Mouse (Mus musculus) liver, postnatal 0 days (tissue): ENCODE results near the gene Selenow.

Experiments used
- CTCF ChIP-seq: sonication (generic); IDR thresholded peaks from 2 replicates; pipeline ENCODE4 v1.5.1; 2016; ENCODE audit warnings: antibody characterized with exemption, low read depth
- EP300 ChIP-seq: IDR thresholded peaks from 2 replicates; pipeline ENCODE4 v1.6.1; 2016; ENCODE audit warnings: antibody characterized with exemption, low read depth, mild to moderate bottlenecking

DNA sequence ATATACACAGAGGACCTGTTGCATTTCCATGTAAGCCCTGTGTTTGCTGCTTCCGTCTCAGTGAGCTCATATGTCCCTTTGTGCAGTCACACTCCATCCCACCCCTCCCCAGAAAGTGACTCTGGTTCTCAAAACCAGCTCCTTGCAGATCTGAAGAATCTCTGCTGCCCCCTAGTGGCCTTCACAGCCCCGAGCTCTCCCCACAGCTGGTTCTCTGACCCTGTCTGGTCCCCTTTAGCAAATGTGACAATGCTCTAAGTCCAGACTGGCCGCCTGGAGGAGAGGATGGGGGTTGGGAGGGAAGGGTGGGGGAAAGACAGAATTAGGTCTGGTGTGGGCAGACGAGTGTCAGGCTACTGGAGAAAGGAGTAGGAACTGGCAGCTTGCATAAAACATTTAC lies 10.0 kb downstream of the Selenow start:
- TF ChIP-seq CTCF = peak; percentile 83
- no peak for TF ChIP-seq EP300
